Mouse (Mus musculus): ENCODE measurements at regions not wholly inside any gene's neighbourhood (a gene's known extent, or its start where the extent isn't known, plus 50 kb on each side); places are given as distances from the start of the nearest gene placed in this dataset.

GRCm38 (mm10) chr12:79886494-79886893 is 226.3 kb downstream of the Zfp36l1 start:
- DNase-seq (ENCODE audit: low spot score): no peak

- no peak for DNase-seq (ENCODE audit: low spot score)
Observed at GRCm38 (mm10) chr12:79885286-79885685, 227.5 kb downstream of the Zfp36l1 start.

GRCm38 (mm10) chr12:79883651-79884050 is 229.2 kb downstream of the Zfp36l1 start:
- no peak for DNase-seq (ENCODE audit: low spot score)

- DNase-seq (ENCODE audit: low spot score): no peak
Observed at GRCm38 (mm10) chr12:79880751-79881261, 232.0 kb downstream of the Zfp36l1 start.

- DNase-seq (ENCODE audit: low spot score): no peak
Observed at GRCm38 (mm10) chr12:79880346-79880745, 232.5 kb downstream of the Zfp36l1 start.

- no peak for DNase-seq (ENCODE audit: low spot score)
Observed at GRCm38 (mm10) chr12:79879918-79880273, 232.9 kb downstream of the Zfp36l1 start.

- no peak for DNase-seq (ENCODE audit: low spot score)
Observed at GRCm38 (mm10) chr12:79879093-79879917, 233.5 kb downstream of the Zfp36l1 start.

- no peak for DNase-seq (ENCODE audit: low spot score)
Observed at GRCm38 (mm10) chr12:79878766-79879092, 234.1 kb downstream of the Zfp36l1 start.

GRCm38 (mm10) chr12:79878163-79878562 is 234.7 kb downstream of the Zfp36l1 start:
- DNase-seq (ENCODE audit: low spot score): no peak

- DNase-seq (ENCODE audit: low spot score): no peak
Observed at GRCm38 (mm10) chr12:79874333-79874732, 238.5 kb downstream of the Zfp36l1 start.

GRCm38 (mm10) chr12:79865179-79865552 is 247.6 kb downstream of the Zfp36l1 start:
- no peak for DNase-seq (ENCODE audit: low spot score)

- no peak for DNase-seq (ENCODE audit: low spot score)
Observed at GRCm38 (mm10) chr12:79864346-79865178, 248.3 kb downstream of the Zfp36l1 start.
